9 mouse cellular contexts compared by ENCODE assay signal in genomic region chr15:51595655-51596054, GRCm38 (mm10).
DNase-seq lines count a peak whose midpoint lies in the region; ATAC-seq and TF ChIP-seq lines count a peak whose summit lies in the region.
"Had no signal": no experiment of that assay in that cellular context is flagged by ENCODE, and none has a peak within 500 bp of the region (broad histone marks: within the 10 kb centered on the region; RNA-seq: fewer than 3 reads in every experiment).

No protein-coding gene starts in this region.

- peak; percentile 68 for TF ChIP-seq CTCF in kidney, postnatal 0 days (IDR thresholded peaks at IDR 0.05; ENCODE audit: low read depth)
- peak; percentile 47 for TF ChIP-seq CTCF in C2C12 (IDR thresholded peaks at IDR 0.05; ENCODE audit: control insufficient read depth, insufficient read depth, insufficient read length)
- TF ChIP-seq CTCF in MEL (IDR thresholded peaks at IDR 0.05 in 2 of 3, conservative IDR thresholded peaks at IDR 0.05 in 1 of 3; ENCODE audit: control insufficient read depth in 1 of 3, insufficient read depth in 1 of 3, low read depth in 2 of 3, low read length in 3 of 3, poor library complexity in 1 of 3, severe bottlenecking in 1 of 3) = peak; percentile 16 to 63 (median 54); a peak in 5 of 6 replicates

- peak; percentile 79 for TF ChIP-seq RAD21 in MEL (IDR thresholded peaks at IDR 0.05; ENCODE audit: low read depth, low read length)

- H3K27ac ChIP-seq in kidney, postnatal 0 days = no peak overlapping the region
- H3K27ac ChIP-seq in MEL (ENCODE audit: control insufficient read depth, low read depth, low read length) = no peak overlapping the region
- H3K27ac ChIP-seq: embryonic facial prominence, embryonic 15.5 days had no signal

- H3K36me3 ChIP-seq in kidney, postnatal 0 days (ENCODE audit: insufficient read depth, low read length) = no peaks in the 10 kb centered on the region
- H3K36me3 ChIP-seq in C2C12 (ENCODE audit: control insufficient read depth, insufficient read depth) = no peaks in the 10 kb centered on the region
- peaks cover 0 to 5% of the 10 kb centered on the region in 2 experiments; a peak in 2 of 4 replicates for H3K36me3 ChIP-seq in MEL (ENCODE audit: control insufficient read depth in 1 of 2, insufficient read depth in 2 of 2, low read length in 2 of 2)
- H3K36me3 ChIP-seq: embryonic facial prominence, embryonic 15.5 days had no signal

- no peaks in the 10 kb centered on the region for H3K4me1 ChIP-seq in kidney, postnatal 0 days (replicated peaks; ENCODE audit: insufficient read depth, low read length)
- H3K4me1 ChIP-seq in MEL (ENCODE audit: control insufficient read depth in 1 of 2, insufficient read depth in 2 of 2, low read length in 2 of 2) = peaks cover 0 to 4% of the 10 kb centered on the region in 2 experiments; a peak in 1 of 4 replicates

- no peaks in the 10 kb centered on the region for H3K79me3 ChIP-seq in C2C12 (ENCODE audit: low read depth)

- no peaks in the 10 kb centered on the region for H3K27me3 ChIP-seq in kidney, postnatal 0 days (ENCODE audit: insufficient read depth, low read length)
- H3K27me3 ChIP-seq in C2C12 (ENCODE audit: control insufficient read depth, insufficient read depth, insufficient read length) (no peaks in the 10 kb centered on the region), MEL (ENCODE audit: control insufficient read depth in 1 of 2, insufficient read depth in 2 of 2, low read length in 2 of 2) (no peaks in the 10 kb centered on the region)
- H3K27me3 ChIP-seq: embryonic facial prominence, embryonic 15.5 days had no signal

- WGBS in kidney, postnatal 0 days = 90% methylated on average over 1 of the region's 1 CpGs

- H3K4me2 ChIP-seq in kidney, postnatal 0 days (ENCODE audit: low read length) = no peak overlapping the region
- H3K4me2 ChIP-seq: embryonic facial prominence, embryonic 15.5 days had no signal

- TF ChIP-seq POLR2A in MEL (IDR thresholded peaks at IDR 0.05; ENCODE audit: control insufficient read depth in 1 of 2, insufficient read depth in 1 of 2, low read depth in 1 of 2, low read length in 2 of 2, poor library complexity in 1 of 2) = no peak

- ATAC-seq in kidney, postnatal 0 days (replicated peaks; ENCODE audit: low FRiP score, low read depth) = no peak
- peak; percentile 59 to 68; a peak in 2 of 4 replicates for ATAC-seq in hematopoietic stem cell, adult 5-6 weeks (replicated peaks in 1 of 2; ENCODE audit: insufficient read depth in 1 of 2, low FRiP score in 2 of 2, low TSS enrichment in 1 of 2, low read depth in 1 of 2, poor library complexity in 2 of 2, severe bottlenecking in 2 of 2)

- H3K4me3 ChIP-seq in kidney, postnatal 0 days (replicated peaks; ENCODE audit: low read depth, low read length) = no peak overlapping the region
- H3K4me3 ChIP-seq in C2C12 (ENCODE audit: insufficient read depth, poor library complexity, severe bottlenecking) (no peak overlapping the region), MEL (ENCODE audit: control insufficient read depth in 1 of 2, insufficient read depth in 1 of 2, low read depth in 2 of 2, low read length in 2 of 2) (no peak overlapping the region)
- H3K4me3 ChIP-seq: embryonic facial prominence, embryonic 15.5 days had no signal

- peak; percentile 27 for DNase-seq in kidney, postnatal 0 days (ENCODE audit: low spot score)
- DNase-seq in kidney, adult 18-20 months = no peak
- peak; percentile 49 for DNase-seq in MEL (ENCODE audit: low read depth, low spot score)
- DNase-seq in thymus, postnatal 0 days (ENCODE audit: low spot score) = no peak
- no peak for DNase-seq in frontal cortex, postnatal 14 days (ENCODE audit: low spot score in 2 of 2)
- DNase-seq in cerebellum, adult 8-10 months = no peak

- H3ac ChIP-seq in C2C12 (ENCODE audit: control insufficient read depth, insufficient read length, low read depth) = no peak overlapping the region

- H3K79me2 ChIP-seq in C2C12 (ENCODE audit: control insufficient read depth, insufficient read depth) (no peaks in the 10 kb centered on the region), MEL (ENCODE audit: control insufficient read depth, insufficient read depth, low read length, poor library complexity) (no peaks in the 10 kb centered on the region)

- H3K9me3 ChIP-seq in kidney, postnatal 0 days (replicated peaks; ENCODE audit: low read length) = no peaks in the 10 kb centered on the region
- no peaks in the 10 kb centered on the region for H3K9me3 ChIP-seq in MEL (replicated peaks; ENCODE audit: insufficient read depth, low read length)
- H3K9me3 ChIP-seq: embryonic facial prominence, embryonic 15.5 days had no signal

- no peak overlapping the region for H3K9ac ChIP-seq in kidney, postnatal 0 days (ENCODE audit: low read depth, low read length)
- H3K9ac ChIP-seq in MEL (ENCODE audit: control insufficient read depth, low read depth, low read length, poor library complexity, severe bottlenecking) = no peak overlapping the region
- H3K9ac ChIP-seq: embryonic facial prominence, embryonic 15.5 days had no signal

- TF ChIP-seq EP300 in MEL (IDR thresholded peaks at IDR 0.05; ENCODE audit: low read depth in 1 of 2, low read length in 2 of 2) = no peak

TF ChIP-seq in C2C12, 6 proteins besides CTCF, POLR2A, EP300 and RAD21:
- TF ChIP-seq MYOD1 (IDR thresholded peaks at IDR 0.05; ENCODE audit: control insufficient read depth, insufficient read length, low read depth) = no peak
TF ChIP-seq in C2C12: peak in this region for 0.

TF ChIP-seq in MEL, 35 proteins besides CTCF, POLR2A, EP300 and RAD21:
- no peak for TF ChIP-seq MXI1 (IDR thresholded peaks at IDR 0.05; ENCODE audit: low read depth, low read length)
- peak; percentile 64 for TF ChIP-seq SMC3 (IDR thresholded peaks at IDR 0.05; ENCODE audit: low read depth, low read length)
- no peak for TF ChIP-seq MYC (IDR thresholded peaks at IDR 0.05; ENCODE audit: low read depth, low read length)
- peak; percentile 55 for TF ChIP-seq ZC3H11A (IDR thresholded peaks at IDR 0.05; ENCODE audit: low read depth, low read length)

Comparison
In these comparisons a context has a peak if more than half of its experiments do, and no peak if none do; other contexts are left out.
1. DNase-seq: peak in kidney, postnatal 0 days (single experiment) and MEL (single experiment); none in kidney, adult 18-20 months (single experiment), thymus, postnatal 0 days (single experiment), frontal cortex, postnatal 14 days (0 of 2) and cerebellum, adult 8-10 months (single experiment).
2. Peak in every context shown above with its lines, with median percentiles within 50 percentile points of each other: CTCF ChIP-seq.